ENCODE assay signal across 1 mouse cellular context in the genomic region with DNA sequence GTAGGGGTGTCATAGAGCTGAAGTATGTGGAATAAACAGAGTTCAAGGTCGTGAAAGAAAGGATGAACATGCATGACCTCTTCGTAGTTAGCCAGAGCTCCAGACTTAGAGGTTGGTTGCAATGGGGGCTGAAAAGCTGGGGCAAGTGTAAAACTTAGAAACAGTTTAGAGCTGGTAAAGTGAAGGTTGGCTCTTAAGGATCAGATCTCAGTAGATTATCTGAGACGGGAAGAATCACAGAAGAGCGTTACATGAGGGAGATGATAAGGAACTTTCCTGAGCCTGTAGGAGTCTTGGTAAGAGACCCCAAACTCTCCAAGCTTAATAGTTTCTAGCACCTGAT.
TF ChIP-seq lines count a peak whose summit lies in the region.

No protein-coding gene starts in this region.

TF ChIP-seq in MEL, 35 proteins besides CTCF, POLR2A, EP300 and RAD21 (continued from another document):
- TF ChIP-seq MAZ (IDR thresholded peaks at IDR 0.05; ENCODE audit: low read depth, low read length) (no peak), USF2 (IDR thresholded peaks at IDR 0.05; ENCODE audit: borderline replicate concordance in 1 of 2, insufficient read depth in 1 of 2, low read depth in 1 of 2, low read length in 2 of 2) (no peak), E2F4 (IDR thresholded peaks at IDR 0.05; ENCODE audit: borderline replicate concordance, low read depth, low read length) (no peak), NELFE (IDR thresholded peaks at IDR 0.05; ENCODE audit: low read depth, low read length) (no peak), RCOR1 (IDR thresholded peaks at IDR 0.05; ENCODE audit: low read depth, low read length) (peak; percentile 57), MXI1 (IDR thresholded peaks at IDR 0.05; ENCODE audit: low read depth, low read length) (no peak), ELF1 (IDR thresholded peaks at IDR 0.05; ENCODE audit: low read depth, low read length) (no peak), CHD2 (IDR thresholded peaks at IDR 0.05; ENCODE audit: low read length) (no peak), CHD1 (IDR thresholded peaks at IDR 0.05; ENCODE audit: low read depth, low read length) (peak; percentile 66), GABPA (IDR thresholded peaks at IDR 0.05; ENCODE audit: low read depth, low read length) (no peak), KAT2A (conservative IDR thresholded peaks at IDR 0.05; ENCODE audit: low read depth, low read length) (no peak), GATA1 (IDR thresholded peaks at IDR 0.05; ENCODE audit: low read depth, low read length) (peak; percentile 68; the same call in 1 of the 2 replicates), POLR2AphosphoS5 (IDR thresholded peaks at IDR 0.05; ENCODE audit: borderline replicate concordance, low read depth, low read length) (no peak), MEF2A (IDR thresholded peaks at IDR 0.05; ENCODE audit: extremely low read depth, insufficient replicate concordance, low read depth, low read length, poor library complexity, severe bottlenecking) (no peak), MAX (IDR thresholded peaks at IDR 0.05; ENCODE audit: low read length) (no peak), UBTF (IDR thresholded peaks at IDR 0.05; ENCODE audit: borderline replicate concordance, insufficient read depth, low read depth, low read length) (no peak), SIN3A (IDR thresholded peaks at IDR 0.05; ENCODE audit: low read length) (no peak; the same call in 1 of the 2 replicates), USF1 (IDR thresholded peaks at IDR 0.05; ENCODE audit: low read depth, low read length) (no peak), MYB (IDR thresholded peaks at IDR 0.05; ENCODE audit: low read depth, low read length) (no peak), TCF12 (IDR thresholded peaks at IDR 0.05; ENCODE audit: low read depth, low read length) (no peak), JUND (IDR thresholded peaks at IDR 0.05; ENCODE audit: low read depth, low read length) (no peak), NRF1 (IDR thresholded peaks at IDR 0.05; ENCODE audit: insufficient read depth, low read depth, low read length, poor library complexity, severe bottlenecking) (no peak), POLR2AphosphoS2 (IDR thresholded peaks at IDR 0.05; ENCODE audit: low read length) (no peak), ZC3H11A (IDR thresholded peaks at IDR 0.05; ENCODE audit: low read depth, low read length) (peak; percentile 60), TAL1 (IDR thresholded peaks at IDR 0.05; ENCODE audit: low read length) (no peak), BHLHE40 (IDR thresholded peaks at IDR 0.05; ENCODE audit: borderline replicate concordance, low read depth, low read length) (no peak), HCFC1 (IDR thresholded peaks at IDR 0.05; ENCODE audit: low read depth, low read length) (no peak), ETS1 (IDR thresholded peaks at IDR 0.05; ENCODE audit: low read depth, low read length) (no peak), MYC (IDR thresholded peaks at IDR 0.05; ENCODE audit: low read depth, low read length) (no peak)
